Mouse (Mus musculus): ENCODE data around the gene Btbd19. TPM values are rescaled to one million over a fixed set of nuclear protein-coding genes. Genes with fewer than 3 reads are reported as not detected.

The Btbd19 gene
- polyA plus RNA-seq (2014; fragmentation: Illumina TruSeq; extraction: RNeasy Lipid Tissue Mini Kit (QIAGEN cat#74804); ENCODE audit: low read depth, low replicate concordance), result 0.32 TPM

GRCm38 (mm10) chr4:117125348-117125909, at the start of gene Btbd19:
TSS of gene Btbd19 (minus strand) at chr4:117125725.

GRCm38 (mm10) chr4:117155792-117156355, 30.3 kb upstream of the Btbd19 start, which contains the start of gene Rps8:
TSS of gene Rps8 (minus strand) at chr4:117156243.

GRCm38 (mm10) chr4:117133817-117134600, 8.5 kb upstream of the Btbd19 start, which contains the start of gene Plk3:
TSS of gene Plk3 (minus strand) at chr4:117133963.

GRCm38 (mm10) chr4:117126675-117127290, 1.3 kb upstream of the Btbd19 start, which contains the start of gene Tctex1d4:
TSS of gene Tctex1d4 (plus strand) at chr4:117126794.

GRCm38 (mm10) chr4:117095551-117096452, 29.7 kb downstream of the Btbd19 start, which contains the start of gene Ptch2:
TSS of gene Ptch2 (plus strand) at chr4:117096075.

Other genes starting within 250 kb of the Btbd19 start
- gene Zswim5, start 248.3 kb downstream of the Btbd19 start, polyA plus RNA-seq (2014; fragmentation: Illumina TruSeq; extraction: RNeasy Lipid Tissue Mini Kit (QIAGEN cat#74804); ENCODE audit: low read depth, low replicate concordance), result 0.74 TPM
- 15.4 TPM for gene Urod, start 131.3 kb downstream of the Btbd19 start, polyA plus RNA-seq (2014; fragmentation: Illumina TruSeq; extraction: RNeasy Lipid Tissue Mini Kit (QIAGEN cat#74804); ENCODE audit: low read depth, low replicate concordance)
- gene Hectd3, start 130.4 kb downstream of the Btbd19 start, polyA plus RNA-seq (2014; fragmentation: Illumina TruSeq; extraction: RNeasy Lipid Tissue Mini Kit (QIAGEN cat#74804); ENCODE audit: low read depth, low replicate concordance), result 7.8 TPM
- 10.9 TPM for gene Eif2b3, start 106.3 kb downstream of the Btbd19 start, polyA plus RNA-seq (2014; fragmentation: Illumina TruSeq; extraction: RNeasy Lipid Tissue Mini Kit (QIAGEN cat#74804); ENCODE audit: low read depth, low replicate concordance)
- not detected for gene Ptch2, start 29.6 kb downstream of the Btbd19 start, polyA plus RNA-seq (2014; fragmentation: Illumina TruSeq; extraction: RNeasy Lipid Tissue Mini Kit (QIAGEN cat#74804); ENCODE audit: low read depth, low replicate concordance)
- not detected for gene Tctex1d4, start 1.1 kb upstream of the Btbd19 start, polyA plus RNA-seq (2014; fragmentation: Illumina TruSeq; extraction: RNeasy Lipid Tissue Mini Kit (QIAGEN cat#74804); ENCODE audit: low read depth, low replicate concordance)
- 2.3 TPM for gene Plk3, start 8.2 kb upstream of the Btbd19 start, polyA plus RNA-seq (2014; fragmentation: Illumina TruSeq; extraction: RNeasy Lipid Tissue Mini Kit (QIAGEN cat#74804); ENCODE audit: low read depth, low replicate concordance)
- gene Rps8, start 30.5 kb upstream of the Btbd19 start, polyA plus RNA-seq (2014; fragmentation: Illumina TruSeq; extraction: RNeasy Lipid Tissue Mini Kit (QIAGEN cat#74804); ENCODE audit: low read depth, low replicate concordance), result 71.6 TPM
- not detected for gene Kif2c, start 56.9 kb upstream of the Btbd19 start, polyA plus RNA-seq (2014; fragmentation: Illumina TruSeq; extraction: RNeasy Lipid Tissue Mini Kit (QIAGEN cat#74804); ENCODE audit: low read depth, low replicate concordance)
- 1.5 TPM for gene Tmem53, start 126.2 kb upstream of the Btbd19 start, polyA plus RNA-seq (2014; fragmentation: Illumina TruSeq; extraction: RNeasy Lipid Tissue Mini Kit (QIAGEN cat#74804); ENCODE audit: low read depth, low replicate concordance)
- not detected for gene Armh1, start 126.4 kb upstream of the Btbd19 start, polyA plus RNA-seq (2014; fragmentation: Illumina TruSeq; extraction: RNeasy Lipid Tissue Mini Kit (QIAGEN cat#74804); ENCODE audit: low read depth, low replicate concordance)